Mouse (Mus musculus) midbrain, embryonic 13.5 days (tissue): ENCODE results near the gene Gm45799. TPM values are rescaled to one million over a fixed set of nuclear protein-coding genes. Genes with fewer than 3 reads are reported as not detected.

Source experiments
- ATAC-seq: fragments of 200-750 bp; cut with Nextera tagmentation; 2 replicates; pipeline ENCODE4 v1.8.0; 2017; ENCODE audit warnings: mild to moderate bottlenecking, moderate TSS enrichment, moderate library complexity
- H3K27ac ChIP-seq: fragments of 300-500 bp; sonication (generic); 2 replicates; pipeline ENCODE4 v1.5.1; 2015; ENCODE audit warnings: inconsistent platforms, mild to moderate bottlenecking, moderate library complexity
- H3K27me3 ChIP-seq: fragments of 300-500 bp; sonication (generic); 2 replicates; pipeline ENCODE4 v1.6.1; 2015; ENCODE audit warnings: mild to moderate bottlenecking, inconsistent platforms
- H3K36me3 ChIP-seq: fragments of 300-500 bp; sonication (generic); 2 replicates; pipeline ENCODE4 v1.6.1; 2015; ENCODE audit warnings: mild to moderate bottlenecking, inconsistent platforms
- H3K4me1 ChIP-seq: fragments of 300-500 bp; sonication (generic); replicated peaks from 2 replicates; pipeline ENCODE4 v1.6.1; 2015; ENCODE audit warnings: inconsistent platforms
- H3K4me2 ChIP-seq: fragments of 300-500 bp; sonication (generic); replicated peaks from 2 replicates; pipeline ENCODE4 v1.6.1; 2015; ENCODE audit warnings: moderate library complexity, mild to moderate bottlenecking, inconsistent platforms
- H3K4me3 ChIP-seq: fragments of 300-500 bp; sonication (generic); replicated peaks from 2 replicates; pipeline ENCODE4 v1.5.1; 2015; ENCODE audit warnings: mild to moderate bottlenecking, inconsistent platforms
- H3K9ac ChIP-seq: fragments of 300-500 bp; sonication (generic); replicated peaks from 2 replicates; pipeline ENCODE4 v1.6.1; 2015; ENCODE audit warnings: mild to moderate bottlenecking, inconsistent platforms
- H3K9me3 ChIP-seq: fragments of 300-500 bp; sonication (generic); 2 replicates; pipeline ENCODE4 v1.6.1; 2016; ENCODE audit warnings: mild to moderate bottlenecking, inconsistent platforms
- WGBS: fragments of 180-500 bp; shearing (Covaris S2); methylation state at CpG from one replicate; pipeline ENCODE4 v1.1.7; 2015; 5-methylcytosine and 5-hydroxymethylcytosine counted together
- polyA plus RNA-seq: library from polyadenylated mRNA; unstranded; fragments of >200 nt; fragmentation: Nextera tagmentation; extraction: Ambion mirVana; gene quantifications from 2 replicates; pipeline ENCODE4 v1.2.1, GENCODE M21; 2015

The Gm45799 gene
- polyA plus RNA-seq, 1 experiment from 2014 or later = 14.7 TPM

DNA sequence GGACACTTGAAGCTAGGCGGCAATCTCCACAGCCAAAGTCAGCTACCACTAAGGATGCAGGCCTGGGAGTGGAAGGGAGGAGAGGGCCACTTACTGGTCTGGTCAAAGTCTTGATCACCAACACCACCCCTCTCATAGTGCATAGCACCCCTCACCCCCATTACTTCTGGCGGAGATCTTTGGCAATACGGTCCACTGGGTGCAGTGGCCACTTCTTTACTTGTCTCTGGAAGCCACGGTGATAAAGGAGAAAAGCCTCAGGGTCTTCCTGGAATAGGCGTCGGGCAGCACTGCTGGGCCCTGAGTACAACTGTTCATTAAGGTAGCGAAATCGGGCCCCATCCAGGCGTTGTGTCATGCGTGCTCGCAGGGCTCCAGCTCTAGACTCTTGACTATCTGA lies 93.5 kb downstream of the Gm45799 start:
- Histone ChIP-seq H3K4me2 (no peak overlapping the region), H3K4me3 (no peak overlapping the region), H3K36me3 (peaks cover 47% of the 10 kb centered on the region), H3K27me3 (no peaks in the 10 kb centered on the region), H3K27ac (no peak overlapping the region), H3K4me1 (peaks cover 40% of the 10 kb centered on the region), H3K9ac (no peak overlapping the region), H3K9me3 (no peaks in the 10 kb centered on the region)
- no peak for ATAC-seq
- 95% methylated on average over 11 of the region's 11 CpGs for WGBS

Other genes with a start within 250 kb of the Gm45799 start
- gene Fam160a2, start 240.5 kb upstream of the Gm45799 start, polyA plus RNA-seq = 46.3 and 47.8 TPM in 2 replicates
- not detected in 2 replicates for gene Cnga4, start 236.0 kb upstream of the Gm45799 start, polyA plus RNA-seq
- 0.62 and 0.87 TPM in 2 replicates for gene Cckbr, start 214.8 kb upstream of the Gm45799 start, polyA plus RNA-seq
- gene Cavin3, start 158.3 kb upstream of the Gm45799 start, polyA plus RNA-seq = 18.3 and 22.1 TPM in 2 replicates
- gene Smpd1, start 86.2 kb upstream of the Gm45799 start, polyA plus RNA-seq = 66.3 and 68.9 TPM in 2 replicates
- gene Apbb1, start 58.9 kb upstream of the Gm45799 start, polyA plus RNA-seq = 234 and 240 TPM in 2 replicates
- 0.44 TPM in 1 of 2 replicates, not detected in the other for gene Hpx, start 40.4 kb upstream of the Gm45799 start, polyA plus RNA-seq
- gene Trim3, start 7.0 kb upstream of the Gm45799 start, polyA plus RNA-seq = 65.4 and 74.5 TPM in 2 replicates
- 146 and 151 TPM in 2 replicates for gene Timm10b, start 496 bp upstream of the Gm45799 start, polyA plus RNA-seq
- gene Arfip2, start 136 bp upstream of the Gm45799 start, polyA plus RNA-seq = 75.6 and 79.9 TPM in 2 replicates
- 1.7 and 2.5 TPM in 2 replicates for gene Dnhd1, start 10.3 kb downstream of the Gm45799 start, polyA plus RNA-seq
- gene Ilk, start 96.0 kb downstream of the Gm45799 start, polyA plus RNA-seq = 180 and 198 TPM in 2 replicates
- 29.2 and 30.5 TPM in 2 replicates for gene Rrp8, start 96.8 kb downstream of the Gm45799 start, polyA plus RNA-seq
- gene Taf10, start 103.8 kb downstream of the Gm45799 start, polyA plus RNA-seq = 109 and 127 TPM in 2 replicates
- 35.6 and 41.1 TPM in 2 replicates for gene Tpp1, start 111.7 kb downstream of the Gm45799 start, polyA plus RNA-seq
- gene Dchs1, start 147.1 kb downstream of the Gm45799 start, polyA plus RNA-seq = 16.8 and 20.5 TPM in 2 replicates
- 201 and 217 TPM in 2 replicates for gene Mrpl17, start 170.5 kb downstream of the Gm45799 start, polyA plus RNA-seq